In genomic region chr7:19382166-19382541, GRCm38 (mm10) we compare ENCODE assay signal across 8 mouse cellular contexts. TPM values are rescaled to one million over a fixed set of nuclear protein-coding genes. Genes with fewer than 3 reads are reported as not detected.
DNase-seq lines count a peak whose midpoint lies in the region; ATAC-seq and TF ChIP-seq lines count a peak whose summit lies in the region.

No protein-coding gene starts in this region.

- 0% methylated on average over 23 of the region's 37 CpGs for WGBS in neural tube, embryonic 11.5 days
- 1% methylated on average over 26 of the region's 37 CpGs for WGBS in heart, postnatal 0 days

- no peak for TF ChIP-seq EP300 in heart, postnatal 0 days (IDR thresholded peaks at IDR 0.05; ENCODE audit: low read depth)

- H3K4me3 ChIP-seq in neural tube, embryonic 11.5 days (ENCODE audit: low read depth, low read length) = peak overlapping the region; percentile 60
- peak overlapping the region; percentile 91 for H3K4me3 ChIP-seq in heart, postnatal 0 days (ENCODE audit: low read depth, low read length)

- DNase-seq in cerebellum, adult 11-12 months = peak; percentile 45
- no peak for DNase-seq in cerebellum, postnatal 25 days
- peak; percentile 39 for DNase-seq in neural tube, embryonic 11.5 days (ENCODE audit: low spot score)
- DNase-seq in neural tube, embryonic 10.5 days (ENCODE audit: extremely low spot score, low spot score) = no peak
- no peak for DNase-seq in heart, postnatal 0 days (ENCODE audit: low spot score)
- DNase-seq in lung, postnatal 10 days = peak; percentile 32
- DNase-seq in testis, postnatal 14 days (ENCODE audit: low spot score) = peak; percentile 58
- DNase-seq in urinary bladder, postnatal 25 days (ENCODE audit: low spot score) = no peak

- H3K27me3 ChIP-seq in neural tube, embryonic 11.5 days (ENCODE audit: control insufficient read depth, insufficient read depth, low read length) = no peaks in the 10 kb centered on the region
- H3K27me3 ChIP-seq in heart, postnatal 0 days (ENCODE audit: control insufficient read depth, insufficient read depth, low read length) = no peaks in the 10 kb centered on the region

- H3K9me3 ChIP-seq in neural tube, embryonic 11.5 days (ENCODE audit: control insufficient read depth, low read length) = no peaks in the 10 kb centered on the region
- no peaks in the 10 kb centered on the region for H3K9me3 ChIP-seq in heart, postnatal 0 days (replicated peaks; ENCODE audit: control insufficient read depth, low read length)

- peak; percentile 46 for ATAC-seq in neural tube, embryonic 11.5 days (ENCODE audit: insufficient read depth, low FRiP score, low TSS enrichment)
- ATAC-seq in heart, postnatal 0 days (ENCODE audit: insufficient read depth, low read depth) = peak; percentile 53

- no peak for TF ChIP-seq CTCF in heart, postnatal 0 days (IDR thresholded peaks at IDR 0.05; ENCODE audit: low read depth)

- H3K4me2 ChIP-seq in neural tube, embryonic 11.5 days (ENCODE audit: low read depth) = peak overlapping the region; percentile 78
- H3K4me2 ChIP-seq in heart, postnatal 0 days (ENCODE audit: low read depth, low read length) = peak overlapping the region; percentile 85

- peaks cover 15% of the 10 kb centered on the region for H3K36me3 ChIP-seq in neural tube, embryonic 11.5 days (ENCODE audit: control insufficient read depth, insufficient read depth, low read length)
- H3K36me3 ChIP-seq in heart, postnatal 0 days (replicated peaks; ENCODE audit: control insufficient read depth, insufficient read depth, low read length) = peaks cover 37% of the 10 kb centered on the region

- peak overlapping the region; percentile 44 for H3K9ac ChIP-seq in neural tube, embryonic 11.5 days (ENCODE audit: low read length)
- peak overlapping the region; percentile 73 for H3K9ac ChIP-seq in heart, postnatal 0 days (replicated peaks; ENCODE audit: low read depth, low read length)

- H3K4me1 ChIP-seq in neural tube, embryonic 11.5 days (ENCODE audit: control insufficient read depth, insufficient read depth, low read length) = peaks cover 4% of the 10 kb centered on the region
- peaks cover 6% of the 10 kb centered on the region; the same call in 1 of the 2 replicates for H3K4me1 ChIP-seq in heart, postnatal 0 days (ENCODE audit: control insufficient read depth, insufficient read depth)

- no peak overlapping the region for H3K27ac ChIP-seq in neural tube, embryonic 11.5 days (ENCODE audit: low read depth, low read length)
- no peak overlapping the region for H3K27ac ChIP-seq in heart, postnatal 0 days (ENCODE audit: low read depth)

RNA-seq across cellular contexts. Expression of gene Ercc2, which starts 0.3 kb away (rescaled TPM):
- polyA plus RNA-seq in neural tube, embryonic 11.5 days (2014; fragmentation: Nextera tagmentation; extraction: Ambion mirVana) = 12.4 and 14.6 TPM in 2 replicates
- 20.4 and 30.8 TPM in 2 replicates for total RNA-seq in heart, postnatal 0 days (2014; rRNA removed; ENCODE audit: low replicate concordance)
- 4.9 and 6.0 TPM in 2 replicates for polyA plus RNA-seq in heart, postnatal 0 days (2015; fragmentation: Nextera tagmentation; extraction: Ambion mirVana)

RNA-seq across cellular contexts. Expression of gene Klc3, which starts 21.8 kb away (rescaled TPM):
- 3.2 and 3.4 TPM in 2 replicates for polyA plus RNA-seq in neural tube, embryonic 11.5 days (2014; fragmentation: Nextera tagmentation; extraction: Ambion mirVana)
- 0.31 TPM in 1 of 2 replicates, not detected in the other for total RNA-seq in heart, postnatal 0 days (2014; rRNA removed; ENCODE audit: low replicate concordance)
- polyA plus RNA-seq in heart, postnatal 0 days (2015; fragmentation: Nextera tagmentation; extraction: Ambion mirVana) = 0.72 and 0.99 TPM in 2 replicates

RNA-seq across cellular contexts. Expression of gene Ckm, which starts 22.4 kb away (rescaled TPM):
- 0.41 and 0.69 TPM in 2 replicates for polyA plus RNA-seq in neural tube, embryonic 11.5 days (2014; fragmentation: Nextera tagmentation; extraction: Ambion mirVana)
- 4,715 and 5,632 TPM in 2 replicates for total RNA-seq in heart, postnatal 0 days (2014; rRNA removed; ENCODE audit: low replicate concordance)
- polyA plus RNA-seq in heart, postnatal 0 days (2015; fragmentation: Nextera tagmentation; extraction: Ambion mirVana) = 4,516 and 4,665 TPM in 2 replicates

RNA-seq across cellular contexts. Expression of gene Ppp1r13l, which starts 22.6 kb away (rescaled TPM):
- 3.4 and 4.7 TPM in 2 replicates for polyA plus RNA-seq in neural tube, embryonic 11.5 days (2014; fragmentation: Nextera tagmentation; extraction: Ambion mirVana)
- total RNA-seq in heart, postnatal 0 days (2014; rRNA removed; ENCODE audit: low replicate concordance) = 11.8 and 13.5 TPM in 2 replicates
- 12.0 and 14.0 TPM in 2 replicates for polyA plus RNA-seq in heart, postnatal 0 days (2015; fragmentation: Nextera tagmentation; extraction: Ambion mirVana)

RNA-seq across cellular contexts. Expression of gene Cd3eap, which starts 22.9 kb away (rescaled TPM):
- polyA plus RNA-seq in neural tube, embryonic 11.5 days (2014; fragmentation: Nextera tagmentation; extraction: Ambion mirVana) = 17.8 and 18.0 TPM in 2 replicates
- 1.9 and 3.2 TPM in 2 replicates for total RNA-seq in heart, postnatal 0 days (2014; rRNA removed; ENCODE audit: low replicate concordance)
- 11.1 and 11.7 TPM in 2 replicates for polyA plus RNA-seq in heart, postnatal 0 days (2015; fragmentation: Nextera tagmentation; extraction: Ambion mirVana)

Comparison
In these comparisons a context has a peak if more than half of its experiments do, and no peak if none do; other contexts are left out.
1. DNase-seq: peak in cerebellum, adult 11-12 months (single experiment), neural tube, embryonic 11.5 days (single experiment), lung, postnatal 10 days (single experiment) and testis, postnatal 14 days (single experiment); none in cerebellum, postnatal 25 days (0 of 2), neural tube, embryonic 10.5 days (single experiment), heart, postnatal 0 days (single experiment) and urinary bladder, postnatal 25 days (single experiment).
2. RNA of gene Ckm, which starts 22.4 kb away (polyA plus RNA-seq): 4,516 to 4,665 TPM in heart, postnatal 0 days; 0.41 to 0.69 TPM in neural tube, embryonic 11.5 days; every median in the first group is over 1,000 times any median in the second.